Mouse (Mus musculus): ENCODE results near the gene Arhgef12.
A peak's percentile ranks its signal among the peaks of the same experiment; 100 is the strongest.

The Arhgef12 gene

GRCm38 (mm10) chr9:43108721-43109120 is 1.7 kb upstream of the Arhgef12 start:
- DNase-seq (ENCODE audit: low spot score in 2 of 2), result no peak

- no peak for DNase-seq (ENCODE audit: low spot score in 2 of 2)
Observed at GRCm38 (mm10) chr9:43108081-43108480, 1.0 kb upstream of the Arhgef12 start.

GRCm38 (mm10) chr9:43107555-43107954 is 516 bp upstream of the Arhgef12 start:
- no peak for DNase-seq (ENCODE audit: low spot score in 2 of 2)

GRCm38 (mm10) chr9:43106426-43107186 is 433 bp downstream of the Arhgef12 start:
- no peak for DNase-seq (ENCODE audit: low spot score in 2 of 2)

GRCm38 (mm10) chr9:43105664-43106361 is 1.2 kb downstream of the Arhgef12 start:
- DNase-seq (ENCODE audit: low spot score in 2 of 2), result peak in 1 of 2 experiments; percentile 88

GRCm38 (mm10) chr9:43104873-43105663 is 2.0 kb downstream of the Arhgef12 start:
- peak in 1 of 2 experiments; percentile 40 for DNase-seq (ENCODE audit: low spot score in 2 of 2)

GRCm38 (mm10) chr9:43104526-43104872 is 2.5 kb downstream of the Arhgef12 start:
- no peak for DNase-seq (ENCODE audit: low spot score in 2 of 2)

- no peak for DNase-seq (ENCODE audit: low spot score in 2 of 2)
Observed at GRCm38 (mm10) chr9:43103675-43104299, 3.3 kb downstream of the Arhgef12 start.

GRCm38 (mm10) chr9:43102931-43103330 is 4.1 kb downstream of the Arhgef12 start:
- DNase-seq (ENCODE audit: low spot score in 2 of 2), result no peak

GRCm38 (mm10) chr9:43101936-43102595 is 5.0 kb downstream of the Arhgef12 start:
- no peak for DNase-seq (ENCODE audit: low spot score in 2 of 2)

- no peak for DNase-seq (ENCODE audit: low spot score in 2 of 2)
Observed at GRCm38 (mm10) chr9:43098922-43099321, 8.1 kb downstream of the Arhgef12 start.

- no peak for DNase-seq (ENCODE audit: low spot score in 2 of 2)
Observed at GRCm38 (mm10) chr9:43097801-43098557, 9.1 kb downstream of the Arhgef12 start.

- no peak for DNase-seq (ENCODE audit: low spot score in 2 of 2)
Observed at GRCm38 (mm10) chr9:43096337-43096736, 10.7 kb downstream of the Arhgef12 start.

GRCm38 (mm10) chr9:43094828-43095227 is 12.2 kb downstream of the Arhgef12 start:
- DNase-seq (ENCODE audit: low spot score in 2 of 2), result no peak

GRCm38 (mm10) chr9:43093803-43094202 is 13.2 kb downstream of the Arhgef12 start:
- DNase-seq (ENCODE audit: low spot score in 2 of 2), result peak in 1 of 2 experiments; percentile 39

- no peak for DNase-seq (ENCODE audit: low spot score in 2 of 2)
Observed at GRCm38 (mm10) chr9:43085686-43086285, 21.3 kb downstream of the Arhgef12 start.

- no peak for DNase-seq (ENCODE audit: low spot score in 2 of 2)
Observed at GRCm38 (mm10) chr9:43084496-43085362, 22.3 kb downstream of the Arhgef12 start.

- DNase-seq (ENCODE audit: low spot score in 2 of 2), result no peak
Observed at GRCm38 (mm10) chr9:43083441-43084055, 23.5 kb downstream of the Arhgef12 start.

- DNase-seq (ENCODE audit: low spot score in 2 of 2), result no peak
Observed at GRCm38 (mm10) chr9:43078711-43079110, 28.3 kb downstream of the Arhgef12 start.

Measured in left cerebral cortex, adult 9 months (tissue).